In the genomic region with DNA sequence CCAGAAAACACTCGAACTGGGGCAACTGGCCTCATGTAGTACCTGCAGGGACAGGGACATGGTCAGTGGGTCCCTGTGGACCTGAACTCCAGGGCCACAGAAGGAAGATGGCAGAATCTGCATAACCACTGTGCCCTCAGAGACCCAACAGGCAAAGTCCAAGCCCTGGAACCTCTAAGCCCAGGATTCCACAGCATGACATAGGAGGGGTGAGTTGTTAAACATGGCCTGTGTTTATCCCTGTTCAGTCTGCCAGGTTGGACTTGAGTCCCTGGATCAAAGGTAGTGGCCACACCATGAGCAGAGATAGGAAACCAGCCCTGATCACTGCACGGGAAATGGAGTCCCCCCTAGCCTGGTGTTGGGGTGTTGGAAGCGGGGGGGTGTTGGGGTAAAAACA, we compare ENCODE assay signal across 19 mouse cellular contexts.
"Had no signal": no experiment of that assay in that cellular context is flagged by ENCODE, and none has a peak within 500 bp of the region (broad histone marks: within the 10 kb centered on the region; RNA-seq: fewer than 3 reads in every experiment).

No protein-coding gene starts in this region.

- H3K4me3 ChIP-seq: left cerebral cortex, adult 2 months; liver, embryonic 15.5 days; midbrain, embryonic 12.5 days; midbrain, embryonic 15.5 days; neural tube, embryonic 12.5 days; neural tube, embryonic 15.5 days had no signal

- H3K27ac ChIP-seq: hindbrain, embryonic 14.5 days; hindbrain, postnatal 0 days; left cerebral cortex, adult 2 months; liver, embryonic 15.5 days; macrophage; midbrain, embryonic 12.5 days; midbrain, embryonic 15.5 days; neural tube, embryonic 12.5 days; neural tube, embryonic 15.5 days; stomach, postnatal 0 days had no signal

- H3K27me3 ChIP-seq: liver, embryonic 15.5 days; midbrain, embryonic 12.5 days; midbrain, embryonic 15.5 days; neural tube, embryonic 12.5 days; neural tube, embryonic 15.5 days had no signal

- DNase-seq: layer of hippocampus, postnatal 36 days; lung, embryonic 14.5 days; right cerebral cortex, adult 18-20 months; right cerebral cortex, postnatal 14 days; right cerebral cortex, postnatal 4 days; thymus, adult 2 months; thymus, postnatal 14 days had no signal

- ATAC-seq: hindbrain, postnatal 0 days; inflammation-experienced regulatory T-cells, adult 6 months; lung, postnatal 0 days; midbrain, embryonic 15.5 days had no signal

- H3K4me1 ChIP-seq: liver, embryonic 15.5 days; midbrain, embryonic 15.5 days; neural tube, embryonic 12.5 days had no signal

- H3K4me2 ChIP-seq: hindbrain, embryonic 14.5 days; liver, embryonic 15.5 days; lung, embryonic 14.5 days; midbrain, embryonic 12.5 days; midbrain, embryonic 15.5 days; neural tube, embryonic 12.5 days; neural tube, embryonic 15.5 days had no signal

- H3K9ac ChIP-seq: hindbrain, embryonic 14.5 days; liver, embryonic 15.5 days; lung, embryonic 14.5 days; midbrain, embryonic 12.5 days; midbrain, embryonic 15.5 days; neural tube, embryonic 12.5 days; neural tube, embryonic 15.5 days had no signal

- H3K9me3 ChIP-seq: liver, embryonic 15.5 days; midbrain, embryonic 15.5 days; neural tube, embryonic 15.5 days had no signal
